Mouse (Mus musculus) heart, adult 2 months (tissue): ENCODE data around the gene Spock1.

Experiments used
- EP300 ChIP-seq: fragments of 200-500 bp; IDR thresholded peaks from 2 replicates; pipeline ENCODE4 v1.6.1; 2011; ENCODE audit warnings: low read depth, low read length, control low read depth; ENCODE audit not compliant: insufficient read depth
- POLR2A ChIP-seq: fragments of 200-500 bp; IDR thresholded peaks from 2 replicates; pipeline ENCODE4 v1.6.1; 2011; ENCODE audit warnings: mild to moderate bottlenecking, low read depth, low read length, control low read depth; ENCODE audit not compliant: insufficient read depth

DNA sequence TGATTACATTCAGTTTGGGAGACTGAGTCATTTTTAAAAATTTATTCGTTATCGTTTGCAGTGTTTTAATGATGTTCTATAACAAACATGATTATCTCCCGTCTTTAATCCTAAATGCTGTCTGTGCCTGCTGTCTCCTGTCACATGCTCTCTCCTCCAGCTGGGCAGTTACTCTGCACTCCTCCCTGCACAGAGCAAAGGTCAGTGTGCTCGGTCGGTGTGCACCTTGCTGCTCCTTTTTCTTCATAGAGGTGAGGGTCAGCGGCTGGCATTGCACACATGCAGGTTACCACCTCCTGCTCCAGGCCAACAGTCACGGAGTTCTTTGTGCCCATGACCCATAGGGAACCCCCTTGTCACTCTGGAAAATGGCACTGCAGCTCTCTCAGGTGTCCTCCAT, 411.4 kb downstream of the Spock1 start:
- TF ChIP-seq POLR2A (no peak), EP300 (no peak)
